Mouse (Mus musculus) kidney, adult 8-10 months (tissue): ENCODE data around the gene Arid3b.
A peak's percentile ranks its signal among the peaks of the same experiment; 100 is the strongest.

Experiments used
- DNase-seq, 2 experiments: peaks; one replicate each; pipeline ENCODE4 v3.0.0; 2022

The Arid3b gene

DNA sequence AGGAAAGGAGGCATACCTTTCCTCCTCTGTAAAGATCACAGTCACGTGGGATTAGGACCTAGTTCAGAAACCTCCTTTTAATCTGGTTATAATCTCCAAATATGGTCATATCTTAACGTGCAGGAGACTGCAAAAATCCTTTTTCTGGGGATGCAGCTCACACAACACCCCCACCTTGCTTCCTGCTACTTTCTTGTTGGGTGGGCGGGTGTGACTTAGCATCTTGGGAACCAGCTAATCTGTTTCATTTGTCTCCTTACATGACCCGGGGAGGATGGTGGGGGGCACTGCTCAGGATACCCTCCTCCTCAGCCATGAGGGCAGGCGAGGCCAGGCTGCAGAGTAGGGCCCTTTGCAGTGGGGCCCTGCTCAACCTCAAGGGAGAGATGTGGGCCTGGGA lies 61.6 kb downstream of the Arid3b start:
- DNase-seq = no peak

DNA sequence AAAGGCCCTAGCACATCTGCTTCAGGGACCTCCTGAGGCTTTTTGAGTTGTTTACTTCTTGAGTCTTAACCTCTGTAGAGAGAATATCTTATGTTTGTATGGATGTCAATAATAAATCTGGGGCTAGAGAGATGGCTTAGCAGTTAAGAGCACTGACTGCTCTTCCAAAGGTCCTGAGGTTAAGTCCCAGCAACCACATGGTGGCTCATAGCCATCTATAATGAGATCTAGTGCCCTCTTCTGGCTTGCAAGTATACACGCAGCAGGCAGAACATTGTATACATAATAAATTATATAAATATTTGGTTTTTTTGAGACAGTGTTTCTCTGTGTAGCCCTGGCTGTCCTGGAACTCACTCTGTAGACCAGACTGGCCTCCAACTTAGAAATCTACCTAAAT lies 62.4 kb downstream of the Arid3b start:
- DNase-seq = no peak

DNA sequence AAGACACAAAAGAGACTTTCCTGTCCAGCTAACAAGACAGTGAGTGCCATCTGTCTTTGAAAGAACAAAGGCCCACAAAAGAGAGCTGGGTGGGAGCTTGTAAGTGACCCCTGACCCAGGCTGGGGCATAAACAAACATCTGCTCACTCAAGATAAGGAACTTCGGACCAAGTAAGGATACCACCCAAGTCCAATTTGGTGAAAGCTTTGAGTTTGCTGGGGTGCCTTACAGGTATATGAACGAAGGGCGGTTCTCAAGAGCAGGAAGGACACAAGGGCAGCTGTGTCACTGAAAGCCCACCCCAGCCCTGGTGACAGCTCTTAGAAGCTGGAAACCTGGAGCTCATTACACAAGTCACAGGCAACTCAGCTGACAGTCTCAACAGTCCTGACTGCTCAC lies 62.8 kb downstream of the Arid3b start:
- DNase-seq = no peak

DNA sequence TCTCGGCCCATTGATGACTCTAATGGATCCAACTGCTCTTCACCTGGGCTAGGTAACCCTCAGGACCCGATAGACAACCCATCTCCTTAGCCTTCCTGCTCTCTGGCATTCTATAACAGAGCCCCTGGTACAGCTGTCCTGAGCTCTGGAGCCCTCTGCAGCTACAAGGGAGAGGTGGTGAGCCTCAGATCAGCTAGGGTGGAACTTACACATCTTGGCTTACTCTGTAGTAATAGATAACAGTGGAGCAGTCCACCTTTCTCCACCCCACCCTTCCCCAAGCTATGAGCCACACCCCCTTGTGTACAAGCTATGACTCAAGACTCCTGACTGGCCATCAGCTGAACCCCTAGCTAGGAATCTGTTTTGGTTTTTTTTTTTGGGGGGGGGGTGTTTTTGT lies 65.8 kb downstream of the Arid3b start:
- DNase-seq = no peak

DNA sequence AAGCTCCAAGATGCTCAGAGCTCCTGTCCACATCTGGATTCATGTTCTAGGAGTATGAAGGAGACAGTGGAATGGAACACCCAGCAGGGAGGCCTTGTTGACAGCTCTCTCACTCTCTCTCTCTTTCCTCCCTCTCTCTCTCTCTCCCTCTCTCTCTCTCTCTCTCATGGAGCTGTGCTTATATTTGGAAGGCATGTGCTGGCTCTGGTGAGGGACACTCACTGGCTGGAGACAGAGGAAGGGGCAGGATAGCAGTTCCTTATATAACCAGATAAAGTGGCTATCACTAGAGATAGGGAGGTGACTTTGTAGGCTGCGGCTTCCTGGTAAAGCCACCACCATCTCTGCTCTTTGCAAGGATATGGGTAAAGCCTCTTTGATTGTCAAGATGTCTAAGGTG lies 66.4 kb downstream of the Arid3b start:
- no peak for DNase-seq

DNA sequence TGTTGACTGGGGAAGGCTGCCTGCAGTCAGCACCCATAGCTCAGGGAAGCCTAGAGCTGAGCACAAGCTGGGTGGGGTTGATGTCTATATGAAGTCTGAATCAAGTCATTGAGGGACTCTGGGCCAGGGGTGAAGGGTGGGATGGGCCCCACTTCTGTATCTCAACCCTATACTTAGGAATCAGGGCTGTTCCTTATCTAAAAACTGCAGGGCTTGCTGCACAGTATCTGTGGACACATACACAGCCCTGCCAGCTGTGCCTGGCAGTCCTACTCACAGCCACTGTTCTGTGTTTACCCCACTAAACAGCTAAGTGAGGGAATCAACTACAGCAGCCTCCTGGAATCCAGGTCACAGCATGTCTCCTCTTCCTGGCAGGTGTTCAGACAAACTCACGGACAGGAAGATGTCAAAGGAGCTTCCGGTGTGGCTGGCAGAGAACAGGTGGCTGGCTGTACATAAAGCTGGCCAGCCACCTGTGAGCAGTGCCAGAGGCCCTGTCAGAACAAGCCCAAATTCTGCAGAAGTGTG lies 67.0 kb downstream of the Arid3b start:
- DNase-seq = no peak

DNA sequence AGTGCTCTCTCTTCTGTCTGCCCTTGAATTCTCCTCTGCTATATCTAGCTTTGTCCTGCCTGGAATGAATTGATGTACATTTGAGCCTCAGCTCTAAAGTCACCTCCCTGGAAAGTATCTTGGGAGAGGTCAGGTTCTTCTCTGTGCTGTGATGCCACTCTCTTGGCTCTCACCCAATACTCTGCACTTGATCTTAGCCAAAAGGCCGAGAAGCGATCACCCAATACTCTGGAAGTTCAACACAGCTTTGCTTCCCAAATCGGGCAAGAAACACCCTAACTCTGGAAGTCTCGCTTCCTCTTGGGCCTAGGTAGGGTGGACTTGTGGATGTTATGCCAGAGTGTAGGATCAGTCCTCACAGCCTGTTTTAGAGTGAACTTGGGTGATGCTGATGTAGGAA lies 69.4 kb downstream of the Arid3b start:
- no peak for DNase-seq

DNA sequence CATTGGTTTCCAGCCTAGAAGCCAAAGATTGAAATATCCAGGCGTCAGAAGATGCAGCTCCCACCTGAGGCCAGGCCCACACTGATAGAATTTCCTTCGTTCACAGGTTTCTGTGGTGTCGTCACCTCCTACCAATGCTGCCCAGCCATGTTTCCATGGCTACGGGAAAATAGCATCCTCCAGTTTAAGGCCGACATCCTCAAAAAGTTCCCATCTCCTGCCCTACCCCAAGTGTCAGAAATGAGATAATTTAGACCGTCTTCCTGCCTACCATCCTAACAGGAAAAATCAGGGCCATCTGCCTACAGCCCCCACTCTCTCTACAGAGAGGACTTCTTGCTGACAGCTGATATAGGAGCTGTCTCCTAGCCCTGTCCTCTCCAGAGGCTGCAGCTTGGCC lies 70.2 kb downstream of the Arid3b start:
- DNase-seq = no peak

DNA sequence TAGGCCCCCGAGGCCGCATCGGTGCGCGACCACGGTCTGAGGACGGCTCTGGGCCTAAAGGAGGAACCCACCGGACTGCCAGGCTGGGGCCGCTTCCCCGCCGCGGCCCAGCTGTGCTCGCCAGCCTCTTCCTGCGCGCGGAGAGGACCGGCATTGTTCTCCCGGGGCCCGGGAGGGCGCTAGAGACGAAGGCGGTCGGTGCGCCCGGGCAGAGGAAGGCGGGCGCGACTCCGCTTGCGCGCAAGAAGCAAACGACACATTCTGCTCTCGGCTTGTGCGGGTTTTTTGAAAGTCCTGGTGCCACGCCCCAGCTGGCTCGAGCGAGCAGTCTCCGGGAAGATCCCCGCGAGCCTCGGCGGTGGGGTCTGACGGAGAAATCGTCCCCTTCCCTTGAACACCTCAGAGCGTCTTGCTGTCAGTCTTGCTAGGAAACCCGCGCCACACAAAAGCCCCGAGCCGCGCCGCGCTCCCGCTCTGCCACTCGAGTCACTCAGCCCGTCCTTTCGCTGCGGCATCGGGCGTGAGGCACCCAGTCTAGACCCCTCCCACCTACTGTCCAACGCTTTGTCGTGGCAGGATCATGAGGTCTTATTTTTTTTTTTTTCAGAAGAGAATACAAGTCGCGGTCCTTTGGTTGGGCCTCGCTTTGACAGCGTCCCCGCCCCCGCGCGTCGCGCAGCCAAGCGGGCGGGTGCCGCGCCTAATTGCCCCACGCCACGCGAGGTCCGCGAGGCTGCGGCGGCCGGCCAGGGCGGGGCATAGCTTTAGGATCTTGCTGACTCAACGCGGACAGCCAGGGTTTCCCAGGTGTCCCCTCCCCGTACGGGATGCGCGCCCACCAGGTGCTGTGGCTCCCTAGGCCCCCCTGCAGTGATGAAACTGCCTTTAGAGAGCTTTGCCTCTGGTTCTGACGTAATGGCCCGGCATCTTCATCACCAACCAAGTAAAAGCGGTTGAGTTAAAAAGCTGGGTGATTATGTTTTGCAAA lies 70.9 kb downstream of the Arid3b start, which contains the start of gene Clk3:
Gene Clk3, minus strand, starts transcription at position 497 of the 988 bp plus-strand sequence.
- DNase-seq = peak; percentile 67

DNA sequence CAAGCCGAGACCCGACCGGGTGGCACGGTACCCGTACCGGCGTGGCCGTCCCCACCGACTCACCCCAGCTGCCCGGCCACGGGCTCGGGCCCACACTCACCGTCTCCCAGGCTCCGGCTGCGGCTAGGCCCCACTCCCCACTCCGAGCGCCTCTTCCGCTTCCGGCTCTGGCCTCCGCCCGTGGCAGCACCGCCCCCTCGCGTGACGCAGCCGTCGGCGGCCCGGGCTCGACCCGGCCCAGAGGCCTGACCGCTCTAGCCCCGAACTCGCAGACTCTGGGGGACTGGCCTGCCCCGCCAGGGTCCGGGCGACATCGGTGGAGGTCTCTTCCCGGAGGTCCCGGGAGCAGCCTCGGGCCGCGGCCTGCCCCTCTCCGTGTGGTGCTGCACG lies 71.6 kb downstream of the Arid3b start:
- peak; percentile 93 for DNase-seq

DNA sequence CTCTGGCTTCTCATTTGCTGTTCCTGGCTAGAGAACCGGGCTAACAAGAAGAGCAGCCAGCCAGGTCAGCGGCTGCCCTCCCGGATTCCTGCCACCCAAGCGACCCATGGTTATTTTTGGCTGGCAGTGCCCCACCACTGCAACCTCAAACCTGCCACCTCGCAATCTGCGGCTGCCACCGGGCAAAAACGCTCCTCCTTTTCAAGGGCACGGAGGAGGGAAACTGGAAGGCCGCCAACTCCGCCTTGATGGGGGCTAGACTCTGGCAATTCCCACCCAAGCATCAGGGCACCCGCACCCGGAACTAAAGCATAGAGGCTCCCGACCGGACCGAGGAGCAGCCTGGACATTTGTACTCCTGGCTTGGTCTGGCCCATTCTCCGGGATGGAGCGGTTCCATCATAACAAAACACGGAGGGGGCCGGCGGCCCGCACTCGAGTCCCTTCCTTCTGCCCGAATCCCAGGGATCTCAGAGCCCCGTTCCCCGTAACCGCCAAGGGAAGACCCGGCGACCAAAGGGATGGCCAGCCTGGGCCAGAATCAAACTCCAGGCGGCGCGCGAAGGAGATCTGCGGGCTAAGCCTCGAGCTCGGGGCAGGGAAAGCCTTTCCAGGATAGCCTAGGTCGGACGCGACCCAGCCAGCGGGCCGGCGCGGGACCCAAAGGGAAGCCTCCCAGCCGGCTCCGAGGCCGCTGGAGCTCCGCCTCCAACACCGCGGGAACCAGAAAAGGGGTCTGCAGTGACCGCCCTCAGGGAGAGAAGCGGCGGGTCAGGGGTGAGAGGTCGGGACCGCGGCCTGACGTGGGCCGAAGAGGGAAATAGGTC lies 72.2 kb downstream of the Arid3b start:
- DNase-seq = peak; percentile 84 to 88

DNA sequence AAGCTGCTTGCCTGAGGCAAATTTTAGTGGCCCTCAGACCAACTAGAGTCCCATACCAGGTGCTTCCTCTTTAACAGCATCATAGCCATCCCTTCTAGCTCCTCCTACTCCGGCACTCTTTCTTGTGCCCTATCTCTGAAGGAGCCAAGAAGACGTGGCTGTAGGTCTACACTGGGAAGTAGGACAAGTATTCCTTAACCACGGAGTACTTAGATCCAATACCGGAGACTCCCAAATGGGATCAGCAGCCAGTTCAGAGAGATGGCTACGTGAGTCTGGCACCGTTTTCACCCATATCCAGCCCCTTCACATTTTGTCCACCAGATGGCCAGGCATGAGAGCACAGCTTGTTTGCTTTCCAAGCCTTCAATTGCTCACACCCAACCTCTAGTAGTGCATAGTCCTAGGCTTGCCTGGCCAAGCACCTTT lies 74.0 kb downstream of the Arid3b start:
- peak; percentile 52 to 58 for DNase-seq

DNA sequence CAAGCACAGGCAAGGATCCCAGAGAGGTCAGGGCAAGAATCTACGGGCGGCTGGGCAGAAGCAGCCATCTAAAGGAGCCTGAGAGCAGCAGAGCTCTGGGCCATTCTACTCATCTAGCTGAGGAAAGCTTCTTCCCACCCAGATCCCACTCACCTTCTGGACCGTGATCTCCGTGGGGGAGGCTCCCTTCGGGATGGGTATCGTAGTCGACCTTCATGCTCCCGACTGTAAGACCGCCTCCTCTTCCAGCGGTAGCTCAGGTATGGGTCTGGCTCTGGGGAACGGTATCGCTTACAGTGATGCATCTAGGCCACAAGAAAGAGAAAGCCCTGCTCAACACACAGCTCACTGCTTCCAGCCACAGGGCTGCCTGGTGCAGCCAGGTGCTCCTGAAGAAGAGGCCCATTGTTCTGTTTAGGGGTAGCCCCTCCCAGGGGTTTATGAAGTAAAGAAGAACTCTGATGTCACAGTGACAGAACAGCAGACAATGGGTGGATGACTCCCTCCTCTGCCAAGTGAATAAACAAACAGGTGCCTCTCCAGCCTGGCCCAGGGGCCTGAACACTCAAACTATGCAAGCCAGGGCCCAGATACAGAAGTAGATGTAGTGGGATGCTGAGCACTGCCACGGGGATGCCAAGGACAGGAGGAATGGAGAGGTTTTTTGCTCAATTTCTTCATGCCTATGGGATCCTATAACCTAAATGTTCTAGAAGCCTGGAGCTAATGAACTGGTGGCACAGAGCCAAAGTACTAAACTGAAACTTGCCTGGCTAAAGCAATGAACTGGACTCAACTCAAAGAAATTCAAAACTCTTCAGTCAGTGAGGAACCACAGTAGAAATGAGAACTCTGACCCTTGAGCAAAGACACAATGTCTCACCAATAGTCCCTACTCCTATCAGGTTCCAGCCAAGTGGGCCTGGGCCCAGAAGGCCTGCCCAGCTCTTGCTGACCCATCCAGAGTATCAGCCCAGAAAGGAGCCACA lies 74.7 kb downstream of the Arid3b start:
- peak; percentile 57 to 74 for DNase-seq

DNA sequence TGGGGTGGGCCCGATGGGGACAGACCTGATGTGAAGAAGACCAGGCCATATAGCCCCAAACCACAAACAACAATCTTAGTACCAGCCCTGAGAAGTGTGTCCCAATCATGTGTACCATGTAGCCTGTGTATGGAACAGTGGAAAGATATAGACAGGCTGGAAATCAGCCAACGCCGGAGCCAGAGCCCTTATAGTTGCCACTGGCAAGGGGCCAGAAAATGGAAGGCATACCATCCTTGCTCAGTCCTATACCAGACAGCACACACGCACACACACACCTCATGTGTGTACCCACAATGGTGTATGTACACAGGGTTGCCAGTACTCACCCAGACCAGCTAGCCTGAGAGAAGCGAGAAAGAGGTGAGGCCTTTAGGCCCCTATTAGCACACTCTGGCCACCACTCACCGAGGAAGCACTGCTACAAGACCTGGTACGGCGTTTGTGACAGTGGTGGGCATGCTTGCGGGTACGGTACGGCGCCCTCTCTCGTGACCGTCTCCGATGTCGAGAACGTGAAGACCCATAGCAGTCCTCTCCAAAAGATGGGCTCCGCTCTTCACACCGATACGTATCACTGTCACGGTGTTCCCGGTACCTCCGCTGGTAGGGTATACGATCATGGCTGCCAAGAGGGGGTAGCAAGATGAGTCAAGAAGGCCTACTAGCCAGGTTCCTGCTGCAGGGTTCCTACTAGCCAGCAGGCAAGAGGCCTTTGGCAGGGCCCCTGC lies 76.0 kb downstream of the Arid3b start:
- no peak for DNase-seq

DNA sequence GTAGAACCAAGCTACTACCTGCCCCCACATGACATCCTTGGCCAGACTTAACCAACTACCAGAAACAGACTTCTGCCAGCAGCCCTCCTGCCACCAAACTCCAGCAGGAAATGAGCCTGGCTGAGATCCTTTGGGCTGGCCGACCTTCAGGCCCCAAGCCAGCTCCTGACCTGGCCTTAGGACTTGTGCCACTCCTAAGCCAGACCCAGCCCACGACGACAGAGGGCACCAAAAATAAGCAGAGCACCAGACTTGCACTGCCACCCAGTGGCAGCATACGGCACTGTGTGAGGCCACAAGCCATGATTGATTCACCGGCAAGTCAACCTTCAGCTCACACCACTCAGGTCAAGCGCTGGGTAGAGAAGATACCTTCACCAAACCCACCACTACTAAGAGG lies 77.3 kb downstream of the Arid3b start:
- DNase-seq = peak; percentile 92

DNA sequence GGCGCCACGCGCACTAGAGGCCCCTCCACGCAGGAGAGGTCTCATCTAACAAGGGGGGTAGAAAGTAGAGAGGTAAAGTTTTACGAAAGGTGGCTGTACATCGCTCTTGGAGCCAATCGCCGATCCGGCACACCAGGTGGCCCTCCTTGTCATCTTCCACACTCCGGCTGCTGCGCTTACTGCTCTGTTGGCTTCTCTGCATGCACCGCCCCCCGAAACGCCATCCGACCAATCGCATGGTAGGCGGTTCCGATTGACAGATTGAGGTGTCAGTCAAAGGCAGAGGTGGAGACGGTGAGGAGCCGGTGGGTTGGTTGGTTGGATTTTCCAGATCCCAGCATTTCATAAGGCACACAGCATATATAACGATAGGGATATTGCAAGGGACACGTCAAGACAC lies 78.1 kb downstream of the Arid3b start:
- no peak for DNase-seq

DNA sequence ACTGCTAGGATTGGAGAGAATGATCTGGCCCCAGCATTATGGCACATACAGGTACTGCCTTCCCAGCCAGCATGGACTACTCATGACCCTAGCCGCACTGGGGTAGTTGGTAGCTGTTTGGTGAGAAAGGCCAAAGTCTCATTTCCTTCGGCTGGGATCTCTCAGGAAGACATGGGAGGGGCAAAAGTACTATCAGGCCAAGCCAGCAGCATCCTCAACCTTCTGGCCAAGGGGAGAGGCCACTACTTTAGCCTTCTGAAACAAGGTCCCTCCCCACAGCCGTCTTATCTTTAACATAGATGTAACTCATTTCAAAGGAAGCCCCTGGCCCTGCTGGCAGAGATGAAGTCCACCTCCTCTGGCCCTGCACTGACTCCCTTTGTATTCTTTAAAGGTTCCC lies 79.0 kb downstream of the Arid3b start:
- DNase-seq = no peak

DNA sequence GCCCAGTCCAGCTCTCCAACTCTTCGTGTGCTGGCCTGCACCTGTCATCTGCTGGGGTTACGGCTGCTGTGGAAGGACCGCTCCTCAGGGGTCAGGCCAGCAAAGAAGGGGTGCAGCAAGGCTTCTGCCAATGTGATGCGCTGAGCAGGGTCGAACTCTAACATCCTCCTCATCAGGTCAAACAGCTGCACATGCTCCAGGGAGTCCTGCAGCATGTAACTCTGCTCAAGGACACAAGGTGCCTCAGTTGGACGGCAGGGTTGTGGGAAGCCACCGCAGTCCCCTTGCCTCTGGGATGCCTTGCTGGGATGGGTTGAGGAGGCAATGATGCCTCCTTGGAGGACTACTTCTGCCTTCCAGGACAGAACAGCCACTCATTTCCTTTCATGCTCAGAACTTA lies 85.7 kb downstream of the Arid3b start:
- DNase-seq = no peak

DNA sequence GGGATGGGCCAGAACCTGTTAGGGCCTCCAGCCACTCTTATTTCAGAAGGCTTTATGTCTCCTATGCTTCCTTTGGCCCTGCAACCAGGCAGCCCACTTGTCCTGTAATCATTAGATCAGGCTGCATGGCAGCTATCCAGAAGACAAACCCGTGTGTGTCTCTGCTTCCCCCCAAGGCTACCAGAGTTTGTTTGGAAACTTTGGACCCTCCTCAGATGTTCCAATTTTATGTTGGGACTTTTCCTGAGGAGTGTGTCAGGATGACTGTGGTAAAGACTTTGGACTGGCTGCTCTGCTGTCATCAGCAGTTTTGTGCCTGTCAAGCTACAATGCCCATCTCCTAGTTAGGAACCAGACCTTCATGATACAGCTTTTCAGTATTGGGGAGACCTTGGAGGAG lies 87.8 kb downstream of the Arid3b start:
- peak; percentile 70 to 79 for DNase-seq

DNA sequence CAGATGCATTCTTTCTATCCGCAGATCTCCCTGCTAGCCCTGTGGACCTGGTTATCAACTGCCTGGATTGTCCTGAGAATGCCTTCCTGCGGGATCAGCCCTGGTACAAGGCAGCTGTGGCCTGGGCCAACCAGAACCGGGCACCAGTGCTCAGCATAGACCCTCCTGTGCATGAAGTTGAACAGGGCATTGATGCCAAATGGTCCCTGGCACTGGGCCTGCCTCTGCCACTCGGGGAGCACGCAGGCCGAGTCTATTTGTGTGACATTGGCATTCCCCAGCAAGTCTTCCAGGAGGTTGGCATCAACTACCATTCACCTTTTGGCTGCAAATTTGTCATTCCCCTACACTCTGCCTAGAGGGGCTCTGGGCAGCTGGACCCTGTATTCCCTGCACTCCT lies 88.5 kb downstream of the Arid3b start:
- DNase-seq = peak in 1 of 2 experiments; percentile 63

DNA sequence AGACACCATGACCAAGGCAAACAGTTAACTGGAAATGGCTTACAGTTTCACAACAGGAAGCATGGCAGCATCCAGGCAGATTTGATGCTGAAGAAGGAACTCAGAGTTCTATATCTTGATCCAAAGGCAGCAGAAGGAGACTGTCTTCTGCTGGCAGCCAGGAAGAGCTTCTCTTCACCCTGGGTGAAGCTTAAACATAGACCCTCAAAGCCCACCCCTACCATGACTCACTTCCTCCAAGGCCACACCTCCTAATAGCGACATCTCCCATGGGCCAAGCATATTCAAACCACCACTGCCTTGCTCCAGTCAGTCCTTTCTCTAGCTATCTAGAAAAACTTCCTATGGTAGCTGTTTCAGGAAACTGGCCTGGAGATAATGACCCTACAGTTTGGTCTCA lies 89.5 kb downstream of the Arid3b start:
- DNase-seq = no peak
